19 mouse cellular contexts compared by ENCODE assay signal in genomic region chr7:142917659-142918058, GRCm38 (mm10). TPM values are rescaled to one million over a fixed set of nuclear protein-coding genes. Genes with fewer than 3 reads are reported as not detected.
A peak's percentile ranks its signal among the peaks of the same experiment; 100 is the strongest.
DNase-seq lines count a peak whose midpoint lies in the region; ATAC-seq and TF ChIP-seq lines count a peak whose summit lies in the region.
"Had no signal": no experiment of that assay in that cellular context is flagged by ENCODE, and none has a peak within 500 bp of the region (broad histone marks: within the 10 kb centered on the region; RNA-seq: fewer than 3 reads in every experiment).

No protein-coding gene starts in this region.

- H3K4me1 ChIP-seq in kidney, embryonic 14.5 days (ENCODE audit: control insufficient read depth, insufficient read depth, low read length), result no peaks in the 10 kb centered on the region
- peaks cover 6% of the 10 kb centered on the region; the same call in 1 of the 2 replicates for H3K4me1 ChIP-seq in lung, embryonic 14.5 days (ENCODE audit: insufficient read depth)
- H3K4me1 ChIP-seq in stomach, embryonic 15.5 days, result no peaks in the 10 kb centered on the region
- no peaks in the 10 kb centered on the region for H3K4me1 ChIP-seq in stomach, postnatal 0 days (replicated peaks; ENCODE audit: control insufficient read depth, insufficient read depth)

- TF ChIP-seq CTCF in lung, embryonic 14.5 days (IDR thresholded peaks at IDR 0.05; ENCODE audit: low read depth), result no peak
- TF ChIP-seq CTCF in stomach, postnatal 0 days (IDR thresholded peaks at IDR 0.05; ENCODE audit: low read depth), result no peak

- no peak overlapping the region for H3K27ac ChIP-seq in kidney, embryonic 14.5 days (ENCODE audit: low read depth, low read length)
- H3K27ac ChIP-seq in lung, embryonic 14.5 days (ENCODE audit: low read depth), result no peak overlapping the region
- H3K27ac ChIP-seq in stomach, embryonic 15.5 days, result no peak overlapping the region
- H3K27ac ChIP-seq in stomach, postnatal 0 days (replicated peaks), result no peak overlapping the region
- H3K27ac ChIP-seq: embryonic facial prominence, embryonic 12.5 days; forebrain, embryonic 15.5 days; heart, adult 2 months; heart, embryonic 15.5 days had no signal

- peak; percentile 35 for DNase-seq in kidney, postnatal 10 days
- peak; percentile 82 for DNase-seq in lung, embryonic 14.5 days
- no peak for DNase-seq in lung, adult 18-20 months
- no peak for DNase-seq in stomach, postnatal 0 days (ENCODE audit: low spot score)
- DNase-seq in c-Kit-positive CD71-positive TER-119-positive erythroid progenitor cells, embryonic 14.5 days (ENCODE audit: low spot score), result no peak
- DNase-seq: adrenal gland, postnatal 10 days; cerebellum, adult 11-12 months; cerebellum, adult 9-10 months; cerebellum, postnatal 25 days; gastrocnemius, postnatal 10 days; heart, adult 2 months; heart, postnatal 14 days had no signal

- H3K27me3 ChIP-seq in kidney, embryonic 14.5 days (ENCODE audit: control insufficient read depth, insufficient read depth, low read length), result no peaks in the 10 kb centered on the region
- H3K27me3 ChIP-seq in lung, embryonic 14.5 days (ENCODE audit: insufficient read depth, low read length), result no peaks in the 10 kb centered on the region
- no peaks in the 10 kb centered on the region for H3K27me3 ChIP-seq in stomach, embryonic 15.5 days (replicated peaks)
- H3K27me3 ChIP-seq in stomach, postnatal 0 days (ENCODE audit: control insufficient read depth, insufficient read depth, low read length), result no peaks in the 10 kb centered on the region
- H3K27me3 ChIP-seq: forebrain, embryonic 15.5 days had no signal

- WGBS in kidney, embryonic 14.5 days, result 77% methylated on average over 5 of the region's 5 CpGs
- 54% methylated on average over 5 of the region's 5 CpGs for WGBS in lung, embryonic 14.5 days
- 54% methylated on average over 5 of the region's 5 CpGs for WGBS in stomach, embryonic 15.5 days
- 60% methylated on average over 5 of the region's 5 CpGs for WGBS in stomach, postnatal 0 days

- no peaks in the 10 kb centered on the region for H3K9me3 ChIP-seq in kidney, embryonic 14.5 days (ENCODE audit: control insufficient read depth, low read length)
- no peaks in the 10 kb centered on the region for H3K9me3 ChIP-seq in lung, embryonic 14.5 days (ENCODE audit: low read depth, low read length)
- no peaks in the 10 kb centered on the region for H3K9me3 ChIP-seq in stomach, embryonic 15.5 days
- no peaks in the 10 kb centered on the region for H3K9me3 ChIP-seq in stomach, postnatal 0 days (ENCODE audit: control insufficient read depth, low read length)
- H3K9me3 ChIP-seq: embryonic facial prominence, embryonic 12.5 days; forebrain, embryonic 15.5 days; heart, embryonic 15.5 days had no signal

- no peak overlapping the region for H3K4me3 ChIP-seq in kidney, embryonic 14.5 days (ENCODE audit: low read length)
- H3K4me3 ChIP-seq in lung, embryonic 14.5 days (ENCODE audit: low read depth, low read length), result no peak overlapping the region
- H3K4me3 ChIP-seq in stomach, embryonic 15.5 days (replicated peaks), result no peak overlapping the region
- H3K4me3 ChIP-seq in stomach, postnatal 0 days (ENCODE audit: low read depth, low read length), result no peak overlapping the region
- H3K4me3 ChIP-seq: embryonic facial prominence, embryonic 12.5 days; forebrain, embryonic 15.5 days; heart, adult 2 months; heart, embryonic 15.5 days had no signal

- no peak for TF ChIP-seq EP300 in stomach, postnatal 0 days (optimal IDR thresholded peaks at IDR 0.05)

- H3K4me2 ChIP-seq in kidney, embryonic 14.5 days (replicated peaks; ENCODE audit: low read depth, low read length), result no peak overlapping the region
- H3K4me2 ChIP-seq in lung, embryonic 14.5 days, result no peak overlapping the region
- no peak overlapping the region for H3K4me2 ChIP-seq in stomach, embryonic 15.5 days
- H3K4me2 ChIP-seq in stomach, postnatal 0 days (replicated peaks; ENCODE audit: low read depth), result no peak overlapping the region
- H3K4me2 ChIP-seq: embryonic facial prominence, embryonic 12.5 days; forebrain, embryonic 15.5 days; heart, embryonic 11.5 days; heart, embryonic 15.5 days had no signal

- ATAC-seq in kidney, embryonic 14.5 days (ENCODE audit: low FRiP score, low TSS enrichment), result no peak
- ATAC-seq in lung, embryonic 14.5 days (ENCODE audit: insufficient read depth), result peak; percentile 87
- peak; percentile 39; the same call in 1 of the 2 replicates for ATAC-seq in stomach, embryonic 15.5 days (ENCODE audit: insufficient read depth, low FRiP score, low read depth)
- no peak for ATAC-seq in stomach, postnatal 0 days (ENCODE audit: low FRiP score, low TSS enrichment)
- ATAC-seq: forebrain, embryonic 15.5 days had no signal

- no peak overlapping the region for H3K9ac ChIP-seq in kidney, embryonic 14.5 days (ENCODE audit: low read depth, low read length)
- no peak overlapping the region for H3K9ac ChIP-seq in lung, embryonic 14.5 days
- H3K9ac ChIP-seq in stomach, embryonic 15.5 days, result no peak overlapping the region
- no peak overlapping the region for H3K9ac ChIP-seq in stomach, postnatal 0 days (ENCODE audit: low read length)
- H3K9ac ChIP-seq: embryonic facial prominence, embryonic 12.5 days; forebrain, embryonic 15.5 days; heart, embryonic 15.5 days had no signal

- no peaks in the 10 kb centered on the region for H3K36me3 ChIP-seq in kidney, embryonic 14.5 days (ENCODE audit: control insufficient read depth, insufficient read depth, low read length)
- no peaks in the 10 kb centered on the region for H3K36me3 ChIP-seq in lung, embryonic 14.5 days (ENCODE audit: insufficient read depth)
- no peaks in the 10 kb centered on the region for H3K36me3 ChIP-seq in stomach, embryonic 15.5 days
- no peaks in the 10 kb centered on the region for H3K36me3 ChIP-seq in stomach, postnatal 0 days (ENCODE audit: control insufficient read depth, insufficient read depth, low read length)
- H3K36me3 ChIP-seq: embryonic facial prominence, embryonic 12.5 days; forebrain, embryonic 15.5 days; heart, embryonic 15.5 days had no signal

RNA-seq across cellular contexts. Expression of gene Th, which starts 13.3 kb away (rescaled TPM):
- 0.10 and 0.22 TPM in 2 replicates for polyA plus RNA-seq in kidney, embryonic 14.5 days (2014; fragmentation: Nextera tagmentation; extraction: Ambion mirVana)
- 0.55 and 0.84 TPM in 2 replicates for polyA plus RNA-seq in lung, embryonic 14.5 days (2014; fragmentation: Nextera tagmentation; extraction: Ambion mirVana)
- 3.4 and 5.7 TPM in 2 replicates for polyA plus RNA-seq in stomach, embryonic 15.5 days (2015; fragmentation: Nextera tagmentation; extraction: Ambion mirVana)
- 0.76 and 1.2 TPM in 2 replicates for polyA plus RNA-seq in stomach, postnatal 0 days (2015; fragmentation: Nextera tagmentation; extraction: Ambion mirVana)
- polyA plus RNA-seq: C2C12 had no signal

RNA-seq across cellular contexts. Expression of gene Ascl2, which starts 51.4 kb away (rescaled TPM):
- polyA plus RNA-seq in kidney, embryonic 14.5 days (2014; fragmentation: Nextera tagmentation; extraction: Ambion mirVana), result 0.43 and 0.67 TPM in 2 replicates
- 2.2 and 3.3 TPM in 2 replicates for polyA plus RNA-seq in lung, embryonic 14.5 days (2014; fragmentation: Nextera tagmentation; extraction: Ambion mirVana)
- 5.5 and 6.1 TPM in 2 replicates for polyA plus RNA-seq in stomach, embryonic 15.5 days (2015; fragmentation: Nextera tagmentation; extraction: Ambion mirVana)
- polyA plus RNA-seq in stomach, postnatal 0 days (2015; fragmentation: Nextera tagmentation; extraction: Ambion mirVana), result 4.3 and 4.5 TPM in 2 replicates

Comparison
In these comparisons a context has a peak if more than half of its experiments do, and no peak if none do; other contexts are left out.
1. DNase-seq: peak in kidney, postnatal 10 days (single experiment) and lung, embryonic 14.5 days (single experiment); none in lung, adult 18-20 months (0 of 2), stomach, postnatal 0 days (single experiment) and c-Kit-positive CD71-positive TER-119-positive erythroid progenitor cells, embryonic 14.5 days (single experiment).
2. ATAC-seq: peak in lung, embryonic 14.5 days (single experiment) and stomach, embryonic 15.5 days (single experiment); none in kidney, embryonic 14.5 days (single experiment) and stomach, postnatal 0 days (single experiment).